Mouse (Mus musculus) ES-Bruce4 (cell line): ENCODE data around the gene Pttg1ip.

ENCODE experiments used
- EP300 ChIP-seq: IDR thresholded peaks from 2 replicates; pipeline ENCODE4 v1.6.1; 2011; ENCODE audit warnings: low read depth, low read length; ENCODE audit not compliant: insufficient read depth
- POLR2A ChIP-seq: IDR thresholded peaks from one replicate; pipeline ENCODE4 v1.8.1; 2011; ENCODE audit warnings: low read length; ENCODE audit not compliant: insufficient read depth

DNA sequence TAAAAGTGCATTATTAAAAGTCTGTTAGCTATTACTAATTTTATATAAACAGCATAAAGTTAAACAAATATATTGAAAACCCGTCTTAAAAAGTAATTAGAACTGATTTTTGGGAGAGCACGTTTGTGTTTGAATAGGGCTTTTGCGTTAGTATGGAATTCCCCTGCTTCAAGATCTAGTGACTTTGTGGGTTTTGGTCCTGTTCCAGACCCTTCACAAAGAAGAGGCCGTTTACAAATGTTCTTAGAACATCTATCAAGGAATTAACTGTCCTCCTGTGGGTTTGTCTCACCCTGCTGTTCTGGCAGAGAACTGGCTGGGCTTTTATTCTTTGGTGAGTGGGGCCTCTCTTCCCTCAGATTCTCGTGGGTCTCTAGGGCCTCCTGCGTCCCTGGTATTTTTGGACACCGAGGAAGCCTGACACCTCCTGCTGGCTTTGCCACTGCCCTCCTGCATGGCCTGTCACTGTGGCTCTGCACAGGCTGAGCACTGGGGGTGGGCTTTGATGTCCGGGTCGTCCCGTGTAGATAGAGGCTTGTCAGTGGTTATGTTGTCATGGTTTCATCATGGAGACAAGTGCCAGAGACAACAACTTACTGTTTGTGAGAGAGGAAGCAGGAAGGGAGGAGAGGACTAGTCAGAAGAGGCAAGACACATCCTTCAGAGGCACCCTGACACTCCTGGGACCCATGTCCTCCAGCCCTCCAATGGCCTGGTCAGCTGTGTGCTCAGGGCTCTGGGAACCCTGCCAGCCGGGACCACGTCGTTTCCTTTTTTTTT lies 53.1 kb downstream of the Pttg1ip start:
- no peak for TF ChIP-seq POLR2A
- no peak for TF ChIP-seq EP300
